Mouse (Mus musculus): Measurements from ENCODE around the gene Rai14. TPM values are rescaled to one million over a fixed set of nuclear protein-coding genes. Genes with fewer than 3 reads are reported as not detected.

Gene Rai14
- polyA plus RNA-seq, 1 experiment = 2.1 TPM

GRCm38 (mm10) chr15:10525896-10526295 lies 188.5 kb downstream of the Rai14 start:
- no peak for TF ChIP-seq POLR2A (IDR thresholded peaks at IDR 0.05; ENCODE audit: low read depth, low read length)
- no peak for TF ChIP-seq CTCF (IDR thresholded peaks at IDR 0.05; ENCODE audit: extremely low read depth, insufficient read length, insufficient replicate concordance, low read depth, low read length)
- Histone ChIP-seq H3K36me3 (ENCODE audit: control insufficient read depth, insufficient read depth, low read length) (no peaks in the 10 kb centered on the region), H3K27ac (ENCODE audit: insufficient read depth, low read depth, low read length) (no peak overlapping the region), H3K4me3 (ENCODE audit: low read depth, low read length) (no peak overlapping the region), H3K4me1 (ENCODE audit: control insufficient read depth, insufficient read depth, insufficient read length, low read length) (no peaks in the 10 kb centered on the region), H3K27me3 (ENCODE audit: control insufficient read depth, insufficient read depth, low read length) (no peaks in the 10 kb centered on the region)
- 60% methylated on average over 1 of the region's 1 CpGs for WGBS

Other genes with a start within 250 kb of the Rai14 start
- 0.30 and 0.77 TPM in 2 replicates for gene Dnajc21, start 244.1 kb downstream of the Rai14 start, polyA plus RNA-seq (2012; rRNA removed)
- gene Brix1, start 228.7 kb downstream of the Rai14 start, polyA plus RNA-seq (2012; rRNA removed) = 0.05 and 0.18 TPM in 2 replicates
- gene Rad1, start 228.6 kb downstream of the Rai14 start, polyA plus RNA-seq (2012; rRNA removed) = 1.5 and 2.7 TPM in 2 replicates
- gene Ttc23l, start 156.0 kb downstream of the Rai14 start, polyA plus RNA-seq (2012; rRNA removed) = not detected in 2 replicates
- gene C1qtnf3, start 237.7 kb upstream of the Rai14 start, polyA plus RNA-seq (2012; rRNA removed) = 0.34 and 0.96 TPM in 2 replicates

All from small intestine, adult 2 months (tissue).